Mouse (Mus musculus): ENCODE results near the gene Odf2l. TPM values are rescaled to one million over a fixed set of nuclear protein-coding genes. Genes with fewer than 3 reads are reported as not detected.

The Odf2l gene
- polyA plus RNA-seq, 1 experiment from 2014 or later, result 24.8 TPM

DNA sequence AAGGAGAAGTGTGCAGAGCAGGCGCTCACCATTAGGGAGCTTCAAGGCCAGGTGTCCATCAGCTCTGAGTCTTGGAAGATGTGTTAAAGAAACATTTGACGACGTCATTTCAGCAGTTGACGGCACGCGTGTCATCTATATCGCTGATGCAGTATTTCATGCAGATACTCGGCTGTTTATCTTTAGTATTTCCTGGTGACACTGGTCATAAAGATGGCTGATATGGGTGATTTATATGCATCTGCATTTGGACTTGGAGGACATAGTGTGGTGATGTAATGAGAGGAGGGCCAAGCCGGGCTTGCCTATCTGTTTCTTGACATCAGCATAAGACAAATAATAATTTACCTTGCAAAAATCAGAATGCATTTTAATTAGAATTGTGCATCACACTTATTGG lies 28.5 kb downstream of the Odf2l start:
- Histone ChIP-seq H3K4me3 (no peak overlapping the region), H3K27ac (no peak overlapping the region), H3K4me1 (no peaks in the 10 kb centered on the region), H3K9me3 (replicated peaks) (no peaks in the 10 kb centered on the region), H3K4me2 (replicated peaks) (no peak overlapping the region), H3K36me3 (peaks cover 20% of the 10 kb centered on the region), H3K9ac (no peak overlapping the region), H3K27me3 (no peaks in the 10 kb centered on the region)
- WGBS, result 96% methylated on average over 9 of the region's 9 CpGs
- no peak for ATAC-seq (ENCODE audit: low FRiP score)

- no peak overlapping the region for H3K4me2 ChIP-seq (replicated peaks)
- H3K4me1 ChIP-seq, result no peaks in the 10 kb centered on the region
- H3K27me3 ChIP-seq, result no peaks in the 10 kb centered on the region
- H3K27ac ChIP-seq, result no peak overlapping the region
- H3K9me3 ChIP-seq (replicated peaks), result no peaks in the 10 kb centered on the region
- no peak for ATAC-seq (ENCODE audit: low FRiP score)
- 82% methylated on average over 2 of the region's 2 CpGs for WGBS
- peaks cover 20% of the 10 kb centered on the region for H3K36me3 ChIP-seq
- no peak overlapping the region for H3K9ac ChIP-seq
- H3K4me3 ChIP-seq, result no peak overlapping the region
Observed at GRCm38 (mm10) chr3:145147483-145147882, 29.1 kb downstream of the Odf2l start.

DNA sequence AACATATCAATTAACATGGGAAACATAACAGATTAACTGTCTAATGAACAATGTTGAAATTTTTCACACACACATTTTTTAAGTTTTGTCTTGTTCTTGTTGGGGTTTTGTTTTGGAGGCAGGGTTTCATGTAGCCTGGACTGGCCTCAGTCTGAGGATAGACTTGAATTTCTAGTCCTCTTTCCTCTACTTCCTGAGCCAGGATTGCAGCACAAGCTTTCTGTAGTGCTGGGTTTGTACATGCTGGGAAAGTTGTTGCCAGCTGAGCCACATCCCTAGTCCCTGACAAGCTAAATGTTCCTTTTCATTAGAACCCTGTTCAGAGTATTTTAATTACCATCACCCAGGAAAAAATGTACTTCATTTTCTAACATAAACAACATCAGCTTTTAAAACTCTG lies 29.6 kb downstream of the Odf2l start:
- H3K36me3 ChIP-seq, result peaks cover 20% of the 10 kb centered on the region
- no peaks in the 10 kb centered on the region for H3K4me1 ChIP-seq
- H3K4me3 ChIP-seq, result no peak overlapping the region
- no peak overlapping the region for H3K27ac ChIP-seq
- no peak overlapping the region for H3K9ac ChIP-seq
- H3K9me3 ChIP-seq (replicated peaks), result no peaks in the 10 kb centered on the region
- no peak for ATAC-seq (ENCODE audit: low FRiP score)
- H3K4me2 ChIP-seq (replicated peaks), result no peak overlapping the region
- H3K27me3 ChIP-seq, result no peaks in the 10 kb centered on the region

DNA sequence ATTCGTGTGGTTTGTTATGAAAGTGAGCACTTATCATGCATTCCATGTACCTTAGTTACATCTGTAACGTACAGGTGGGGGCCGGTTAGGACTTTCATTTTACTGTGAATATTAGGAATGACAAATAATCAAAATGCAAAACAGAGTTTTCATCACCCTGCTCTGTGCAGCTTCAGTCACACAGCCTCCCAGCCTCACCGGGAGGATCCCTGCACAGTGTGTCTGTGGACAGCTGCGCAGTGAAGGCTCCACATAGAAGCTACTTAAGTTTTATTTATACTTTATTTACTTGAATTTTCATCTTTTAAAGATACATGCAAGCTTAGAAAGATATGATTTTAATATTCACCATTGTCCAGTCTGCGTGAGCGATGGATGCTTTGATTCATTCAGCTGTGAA lies 32.7 kb downstream of the Odf2l start:
- H3K36me3 ChIP-seq, result peaks cover 31% of the 10 kb centered on the region
- no peaks in the 10 kb centered on the region for H3K9me3 ChIP-seq (replicated peaks)
- no peaks in the 10 kb centered on the region for H3K4me1 ChIP-seq
- 91% methylated on average over 7 of the region's 7 CpGs for WGBS
- no peaks in the 10 kb centered on the region for H3K27me3 ChIP-seq
- no peak overlapping the region for H3K27ac ChIP-seq
- H3K9ac ChIP-seq, result no peak overlapping the region
- no peak overlapping the region for H3K4me2 ChIP-seq (replicated peaks)
- ATAC-seq (ENCODE audit: low FRiP score), result no peak
- H3K4me3 ChIP-seq, result no peak overlapping the region

- Histone ChIP-seq H3K27ac (no peak overlapping the region), H3K9me3 (replicated peaks) (no peaks in the 10 kb centered on the region), H3K9ac (no peak overlapping the region), H3K4me2 (replicated peaks) (no peak overlapping the region), H3K4me3 (no peak overlapping the region), H3K27me3 (no peaks in the 10 kb centered on the region), H3K4me1 (no peaks in the 10 kb centered on the region), H3K36me3 (peaks cover 25% of the 10 kb centered on the region)
- WGBS, result 87% methylated on average over 7 of the region's 7 CpGs
- ATAC-seq (ENCODE audit: low FRiP score), result no peak
Observed at GRCm38 (mm10) chr3:145151933-145152332, 33.5 kb downstream of the Odf2l start.

DNA sequence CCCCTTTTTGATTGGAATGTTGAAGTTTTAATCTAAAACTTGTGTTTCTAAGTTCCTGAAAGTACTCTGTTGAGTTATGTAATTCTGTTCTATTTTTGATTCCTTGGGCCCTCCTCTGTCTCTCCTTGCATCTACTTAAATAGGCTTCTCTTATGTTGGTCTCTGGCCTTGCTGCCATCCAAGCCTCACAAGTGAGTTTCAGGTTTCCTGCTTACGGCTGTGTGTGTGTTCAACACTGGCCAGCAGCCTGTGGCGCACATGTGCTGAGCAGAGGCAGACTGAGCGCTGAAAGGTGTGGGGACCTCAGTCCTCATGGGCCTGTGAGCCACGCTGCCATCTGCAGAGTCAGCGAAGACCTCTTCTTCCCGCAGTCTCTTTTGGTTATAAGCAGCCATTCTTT lies 38.5 kb downstream of the Odf2l start:
- no peak for ATAC-seq (ENCODE audit: low FRiP score)
- no peak overlapping the region for H3K4me3 ChIP-seq
- H3K9me3 ChIP-seq (replicated peaks), result no peaks in the 10 kb centered on the region
- no peaks in the 10 kb centered on the region for H3K4me1 ChIP-seq
- H3K27ac ChIP-seq, result no peak overlapping the region
- WGBS, result 71% methylated on average over 6 of the region's 6 CpGs
- H3K9ac ChIP-seq, result no peak overlapping the region
- H3K36me3 ChIP-seq, result peaks cover 11% of the 10 kb centered on the region; the same call in 1 of the 2 replicates
- no peaks in the 10 kb centered on the region for H3K27me3 ChIP-seq
- H3K4me2 ChIP-seq (replicated peaks), result no peak overlapping the region

GRCm38 (mm10) chr3:145158441-145158840 lies 40.1 kb downstream of the Odf2l start:
- no peak for ATAC-seq (ENCODE audit: low FRiP score)
- no peak overlapping the region for H3K4me2 ChIP-seq (replicated peaks)
- H3K36me3 ChIP-seq, result peaks cover 11% of the 10 kb centered on the region; the same call in 1 of the 2 replicates
- no peaks in the 10 kb centered on the region for H3K27me3 ChIP-seq
- H3K9ac ChIP-seq, result no peak overlapping the region
- no peak overlapping the region for H3K4me3 ChIP-seq
- H3K27ac ChIP-seq, result no peak overlapping the region
- WGBS, result 93% methylated on average over 3 of the region's 3 CpGs
- H3K9me3 ChIP-seq (replicated peaks), result no peaks in the 10 kb centered on the region
- H3K4me1 ChIP-seq, result no peaks in the 10 kb centered on the region

DNA sequence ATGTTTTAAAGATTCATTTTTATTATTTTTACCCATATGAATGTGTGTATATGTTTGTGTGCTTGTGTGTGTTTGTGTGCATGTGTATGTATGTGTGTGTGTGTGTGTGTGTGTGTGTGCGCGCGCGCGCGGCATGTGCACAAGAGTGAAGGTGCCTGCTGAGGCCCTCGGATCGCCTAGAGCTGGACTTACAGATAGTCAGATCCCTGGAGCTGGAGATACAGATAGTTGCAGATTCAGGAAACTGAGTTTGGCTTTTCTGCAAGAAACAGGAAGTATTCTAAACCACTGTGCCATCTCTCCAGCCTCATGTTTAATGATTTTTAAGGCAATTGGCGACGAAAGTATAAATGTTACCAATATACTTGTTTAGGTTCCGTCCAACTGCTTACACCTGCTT lies 48.4 kb downstream of the Odf2l start:
- Histone ChIP-seq H3K4me1 (no peaks in the 10 kb centered on the region), H3K9ac (no peak overlapping the region), H3K27me3 (no peaks in the 10 kb centered on the region), H3K4me2 (replicated peaks) (no peak overlapping the region), H3K36me3 (no peaks in the 10 kb centered on the region), H3K9me3 (replicated peaks) (no peaks in the 10 kb centered on the region), H3K4me3 (no peak overlapping the region), H3K27ac (no peak overlapping the region)
- WGBS, result 97% methylated on average over 11 of the region's 11 CpGs
- ATAC-seq (ENCODE audit: low FRiP score), result no peak

GRCm38 (mm10) chr3:145167766-145168165 lies 49.4 kb downstream of the Odf2l start:
- ATAC-seq (ENCODE audit: low FRiP score), result no peak
- H3K27me3 ChIP-seq, result no peaks in the 10 kb centered on the region
- WGBS, result 92% methylated on average over 5 of the region's 5 CpGs

DNA sequence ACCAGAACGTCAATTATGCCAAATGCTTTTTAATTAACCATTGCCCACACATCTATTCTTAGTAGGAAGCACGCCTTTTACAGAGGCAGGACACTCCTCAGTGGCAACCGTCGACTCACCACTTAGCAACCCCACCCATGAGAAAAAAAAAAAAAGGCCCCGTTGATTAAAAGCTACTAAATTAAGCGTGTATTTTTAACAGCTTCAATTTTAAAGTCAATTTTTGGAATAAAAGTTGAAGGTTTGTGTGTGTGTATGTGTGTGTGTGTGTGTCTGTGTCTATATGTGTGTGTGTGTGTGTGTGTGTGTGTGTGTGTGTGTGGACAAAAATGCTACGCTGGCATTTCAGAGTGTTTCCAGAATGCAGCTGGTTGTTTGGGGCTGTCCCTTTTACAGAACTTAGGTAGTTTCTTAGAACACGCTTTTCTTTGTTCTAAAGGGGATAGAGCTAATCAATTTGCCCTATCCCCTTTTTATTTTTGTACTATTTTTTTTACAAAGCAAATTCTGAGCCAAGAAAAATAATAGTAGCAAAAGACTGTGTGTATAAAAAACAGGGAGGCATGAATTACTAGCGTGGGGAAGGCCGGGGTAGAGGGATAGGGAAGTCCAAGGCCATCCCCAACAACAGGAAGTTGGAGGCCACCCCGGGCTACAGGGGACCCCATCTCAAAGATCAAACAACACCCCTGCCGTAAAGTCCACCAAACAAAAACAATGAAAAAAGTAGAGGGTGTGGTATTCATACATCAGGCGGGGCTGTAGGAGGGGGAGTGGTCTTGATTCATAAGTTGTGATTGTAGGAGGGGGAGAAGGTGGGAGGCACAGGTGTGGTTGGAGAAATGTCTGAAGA lies 50.7 kb downstream of the Odf2l start:
- no peaks in the 10 kb centered on the region for H3K4me1 ChIP-seq
- H3K36me3 ChIP-seq, result no peaks in the 10 kb centered on the region
- 73% methylated on average over 13 of the region's 13 CpGs for WGBS
- H3K9me3 ChIP-seq (replicated peaks), result no peaks in the 10 kb centered on the region
- H3K4me2 ChIP-seq (replicated peaks), result no peak overlapping the region
- H3K27me3 ChIP-seq, result no peaks in the 10 kb centered on the region
- no peak for ATAC-seq (ENCODE audit: low FRiP score)
- no peak overlapping the region for H3K4me3 ChIP-seq
- H3K27ac ChIP-seq, result no peak overlapping the region
- no peak overlapping the region for H3K9ac ChIP-seq

More at GRCm38 (mm10) chr3:145167766-145168165, 49.4 kb downstream of the Odf2l start:
- no peaks in the 10 kb centered on the region for H3K9me3 ChIP-seq (replicated peaks)
- no peaks in the 10 kb centered on the region for H3K36me3 ChIP-seq
- no peak overlapping the region for H3K4me2 ChIP-seq (replicated peaks)
- H3K27ac ChIP-seq, result no peak overlapping the region
- H3K9ac ChIP-seq, result no peak overlapping the region
- no peak overlapping the region for H3K4me3 ChIP-seq
- H3K4me1 ChIP-seq, result no peaks in the 10 kb centered on the region

- Histone ChIP-seq H3K36me3 (no peaks in the 10 kb centered on the region), H3K4me3 (no peak overlapping the region), H3K4me2 (replicated peaks) (no peak overlapping the region), H3K27ac (no peak overlapping the region), H3K9me3 (replicated peaks) (no peaks in the 10 kb centered on the region), H3K27me3 (no peaks in the 10 kb centered on the region), H3K9ac (no peak overlapping the region), H3K4me1 (no peaks in the 10 kb centered on the region)
- ATAC-seq (ENCODE audit: low FRiP score), result no peak
- 89% methylated on average over 4 of the region's 4 CpGs for WGBS
Observed at GRCm38 (mm10) chr3:145170028-145170427, 51.6 kb downstream of the Odf2l start.

- ATAC-seq (ENCODE audit: low FRiP score), result no peak
- no peaks in the 10 kb centered on the region for H3K9me3 ChIP-seq (replicated peaks)
- 90% methylated on average over 6 of the region's 6 CpGs for WGBS
- no peaks in the 10 kb centered on the region for H3K27me3 ChIP-seq
- no peak overlapping the region for H3K9ac ChIP-seq
- no peak overlapping the region for H3K27ac ChIP-seq
- H3K4me1 ChIP-seq, result no peaks in the 10 kb centered on the region
- H3K36me3 ChIP-seq, result no peaks in the 10 kb centered on the region
- no peak overlapping the region for H3K4me2 ChIP-seq (replicated peaks)
- no peak overlapping the region for H3K4me3 ChIP-seq
Observed at GRCm38 (mm10) chr3:145170604-145171389, 52.4 kb downstream of the Odf2l start.

All from hindbrain, embryonic 12.5 days (tissue).